Mouse (Mus musculus) layer of hippocampus, adult 2 months (tissue): Measurements from ENCODE around the gene Lgi2. TPM values are rescaled to one million over a fixed set of nuclear protein-coding genes. Genes with fewer than 3 reads are reported as not detected.
A peak's percentile ranks its signal among the peaks of the same experiment; 100 is the strongest.

Experiments
- DNase-seq, 2 experiments: peaks; one replicate each; pipeline ENCODE4 v3.0.0; 2022; ENCODE audit warnings: low spot score in 2 of 2
- H3K27ac ChIP-seq: fragments of 200-600 bp; 2 replicates; pipeline ENCODE4 v1.8.1; 2022
- H3K4me3 ChIP-seq: fragments of 200-600 bp; 2 replicates; pipeline ENCODE4 v1.8.1; 2022; ENCODE audit warnings: mild to moderate bottlenecking
- CTCF ChIP-seq: fragments of 200-600 bp; conservative IDR thresholded peaks from 2 replicates; pipeline ENCODE4 v1.8.1; 2022; ENCODE audit warnings: antibody characterized with exemption, mild to moderate bottlenecking, moderate library complexity
- total RNA-seq, 2 experiments: library from RNA; stranded (reverse); gene quantifications; 2 replicates each; pipeline ENCODE4 v1.2.3; 2021

Lgi2 gene
- total RNA-seq, 2 experiments from 2014 or later = 21.2 to 22.8 TPM

GRCm38 (mm10) chr5:52565214-52565812, 949 bp downstream of the Lgi2 start:
- TF ChIP-seq CTCF = no peak
- Histone ChIP-seq H3K4me3 (peak overlapping the region; percentile 65), H3K27ac (no peak overlapping the region)
- no peak for DNase-seq

GRCm38 (mm10) chr5:52564351-52564750, 1.9 kb downstream of the Lgi2 start:
- H3K27ac ChIP-seq = no peak overlapping the region
- TF ChIP-seq CTCF = no peak
- no peak for DNase-seq
- H3K4me3 ChIP-seq = no peak overlapping the region

GRCm38 (mm10) chr5:52560240-52560639, 6.0 kb downstream of the Lgi2 start:
- no peak for TF ChIP-seq CTCF
- no peak overlapping the region for H3K4me3 ChIP-seq
- DNase-seq = no peak
- H3K27ac ChIP-seq = no peak overlapping the region

- no peak for DNase-seq
- Histone ChIP-seq H3K27ac (no peak overlapping the region), H3K4me3 (no peak overlapping the region)
- TF ChIP-seq CTCF = no peak
Measured at GRCm38 (mm10) chr5:52555526-52555925, 10.7 kb downstream of the Lgi2 start.

GRCm38 (mm10) chr5:52551318-52551632, 15.0 kb downstream of the Lgi2 start:
- no peak for TF ChIP-seq CTCF
- H3K27ac ChIP-seq = no peak overlapping the region
- H3K4me3 ChIP-seq = no peak overlapping the region
- no peak for DNase-seq

- H3K27ac ChIP-seq = no peak overlapping the region
- no peak overlapping the region for H3K4me3 ChIP-seq
- DNase-seq = no peak
- no peak for TF ChIP-seq CTCF
Measured at GRCm38 (mm10) chr5:52550613-52551317, 15.5 kb downstream of the Lgi2 start.

GRCm38 (mm10) chr5:52546950-52547349, 19.3 kb downstream of the Lgi2 start:
- H3K4me3 ChIP-seq = no peak overlapping the region
- peak; percentile 85 for TF ChIP-seq CTCF
- H3K27ac ChIP-seq = no peak overlapping the region
- DNase-seq = peak in 1 of 2 experiments; percentile 26

- TF ChIP-seq CTCF = no peak
- Histone ChIP-seq H3K4me3 (no peak overlapping the region), H3K27ac (no peak overlapping the region)
- no peak for DNase-seq
Measured at GRCm38 (mm10) chr5:52543770-52544169, 22.5 kb downstream of the Lgi2 start.

GRCm38 (mm10) chr5:52540186-52540585, 26.1 kb downstream of the Lgi2 start:
- no peak overlapping the region for H3K27ac ChIP-seq
- H3K4me3 ChIP-seq = no peak overlapping the region
- DNase-seq = no peak
- TF ChIP-seq CTCF = no peak

GRCm38 (mm10) chr5:52539483-52539882, 26.8 kb downstream of the Lgi2 start:
- DNase-seq = no peak
- Histone ChIP-seq H3K4me3 (no peak overlapping the region), H3K27ac (no peak overlapping the region)
- no peak for TF ChIP-seq CTCF

GRCm38 (mm10) chr5:52537024-52537423, 29.2 kb downstream of the Lgi2 start:
- H3K4me3 ChIP-seq = no peak overlapping the region
- H3K27ac ChIP-seq = no peak overlapping the region
- no peak for DNase-seq
- TF ChIP-seq CTCF = no peak

GRCm38 (mm10) chr5:52534798-52535590, 31.3 kb downstream of the Lgi2 start:
- Histone ChIP-seq H3K4me3 (no peak overlapping the region), H3K27ac (no peak overlapping the region)
- no peak for TF ChIP-seq CTCF
- DNase-seq = no peak

- Histone ChIP-seq H3K4me3 (no peak overlapping the region), H3K27ac (no peak overlapping the region)
- no peak for TF ChIP-seq CTCF
- DNase-seq = no peak
Measured at GRCm38 (mm10) chr5:52533705-52534104, 32.6 kb downstream of the Lgi2 start.

- no peak for TF ChIP-seq CTCF
- H3K27ac ChIP-seq = no peak overlapping the region
- no peak overlapping the region for H3K4me3 ChIP-seq
- peak; percentile 12 to 27 for DNase-seq
Measured at GRCm38 (mm10) chr5:52528545-52528944, 37.7 kb downstream of the Lgi2 start.
